Mouse (Mus musculus) MEL-GATA-1-ER (cell line): ENCODE measurements around the gene Gmppa.

ENCODE experiments used
- DNase-seq: peaks from one replicate; pipeline ENCODE4 v3.0.0-alpha.2; 2012; ENCODE audit warnings: low read depth; ENCODE audit errors: extremely low read depth

The Gmppa gene

DNA sequence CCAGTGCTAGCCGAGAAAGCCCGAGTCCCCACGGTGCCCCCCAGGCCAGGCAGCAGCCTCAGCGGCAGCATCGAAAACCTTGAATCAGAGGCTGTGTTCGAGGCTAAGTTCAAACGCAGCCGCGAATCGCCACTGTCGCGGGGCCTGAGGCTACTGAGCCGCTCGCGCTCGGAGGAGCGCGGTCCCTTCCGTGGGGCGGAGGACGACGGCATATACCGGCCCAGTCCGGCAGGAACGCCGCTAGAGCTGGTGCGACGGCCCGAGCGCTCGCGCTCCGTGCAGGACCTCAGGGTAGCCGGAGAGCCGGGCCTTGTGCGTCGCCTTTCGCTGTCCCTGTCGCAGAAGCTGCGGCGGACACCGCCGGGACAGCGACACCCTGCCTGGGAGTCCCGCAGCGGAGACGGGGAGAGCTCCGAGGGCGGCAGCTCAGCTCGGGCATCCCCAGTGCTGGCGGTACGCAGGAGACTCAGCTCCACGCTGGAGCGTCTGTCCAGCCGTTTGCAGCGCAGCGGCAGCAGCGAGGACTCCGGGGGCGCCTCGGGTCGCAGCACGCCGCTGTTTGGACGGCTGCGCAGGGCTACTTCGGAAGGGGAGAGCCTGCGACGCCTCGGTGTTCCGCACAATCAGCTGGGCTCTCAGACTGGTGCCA lies 12.8 kb upstream of the Gmppa start:
- no peak for DNase-seq

DNA sequence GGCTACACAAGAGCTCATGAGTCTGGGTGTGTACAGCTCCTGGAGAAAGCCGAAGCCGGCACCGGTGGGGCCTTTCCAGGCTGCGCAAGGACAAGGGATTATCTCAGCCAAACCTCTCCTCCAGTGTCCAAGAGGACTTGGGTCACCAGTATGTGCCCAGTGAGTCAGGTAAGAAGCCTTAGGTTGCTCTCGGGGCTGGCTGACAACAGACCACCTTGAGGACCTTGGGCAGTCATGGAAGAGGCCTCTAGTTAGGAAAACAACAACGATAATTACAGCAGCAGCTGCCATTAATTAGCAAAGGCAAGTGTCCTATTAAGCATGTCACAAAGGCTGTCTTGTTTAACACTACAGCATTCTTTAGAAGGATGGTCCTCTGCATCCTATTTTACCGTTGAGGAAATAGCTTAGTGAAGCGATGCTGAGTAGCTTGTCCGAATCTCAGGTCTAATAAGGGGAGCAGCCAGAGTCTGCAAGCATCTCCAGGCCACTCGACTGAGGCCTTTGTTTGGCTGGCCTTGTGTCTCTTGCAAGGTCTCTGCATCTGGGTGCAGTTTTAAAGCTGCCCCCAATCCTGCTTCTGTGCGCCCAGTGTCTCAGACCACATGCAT lies 11.8 kb upstream of the Gmppa start:
- DNase-seq: no peak

DNA sequence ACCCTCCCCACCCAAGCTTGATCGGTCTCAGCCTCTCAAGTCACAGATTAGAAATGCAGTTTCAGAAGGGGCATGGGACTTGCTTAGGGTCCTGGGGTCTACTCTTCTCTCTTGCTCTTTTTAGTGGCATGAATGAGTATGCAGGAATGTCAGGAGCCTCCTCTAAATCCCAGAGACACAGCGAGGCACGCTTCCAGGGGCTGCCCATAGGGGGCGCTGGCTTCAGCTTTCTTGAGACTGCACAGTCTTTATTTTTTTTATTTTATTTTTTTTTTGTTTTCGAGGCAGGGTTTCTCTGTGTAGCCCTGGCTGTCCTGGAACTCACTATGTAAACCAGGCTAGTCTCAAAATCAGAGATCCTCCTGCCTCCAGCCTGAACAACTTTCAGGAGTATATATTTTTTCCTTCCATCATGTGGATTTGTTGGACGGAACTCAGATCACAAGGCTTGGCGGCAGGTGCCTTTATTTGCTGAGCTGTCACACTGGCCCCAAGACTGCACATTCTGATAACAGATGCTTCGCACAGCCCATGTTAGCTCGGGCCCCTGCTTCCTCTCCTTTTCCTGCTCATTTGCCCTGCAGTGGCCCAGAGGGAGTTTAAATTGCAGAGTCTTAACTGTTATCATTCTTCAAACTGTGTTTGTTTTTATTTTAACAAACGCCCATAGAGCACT lies 9.8 kb upstream of the Gmppa start:
- DNase-seq: no peak

DNA sequence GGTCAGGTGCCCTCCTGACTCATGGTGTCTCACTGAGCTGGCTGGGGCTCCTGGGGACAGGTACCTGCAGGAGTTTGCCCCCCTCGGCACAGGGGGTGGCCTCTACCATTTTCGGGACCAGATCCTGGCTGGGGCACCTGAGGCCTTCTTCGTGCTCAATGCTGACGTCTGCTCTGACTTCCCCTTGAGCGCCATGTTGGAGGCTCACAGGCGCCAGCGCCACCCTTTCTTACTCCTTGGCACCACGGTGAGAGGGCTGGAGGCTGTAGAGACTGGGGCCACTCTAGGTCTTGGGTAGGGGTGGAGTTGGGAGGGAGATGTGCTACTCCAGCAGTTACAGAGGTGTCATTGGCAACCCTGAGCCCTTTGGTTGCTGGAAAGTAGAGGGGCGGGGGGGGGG lies 3.1 kb downstream of the Gmppa start:
- DNase-seq: no peak

DNA sequence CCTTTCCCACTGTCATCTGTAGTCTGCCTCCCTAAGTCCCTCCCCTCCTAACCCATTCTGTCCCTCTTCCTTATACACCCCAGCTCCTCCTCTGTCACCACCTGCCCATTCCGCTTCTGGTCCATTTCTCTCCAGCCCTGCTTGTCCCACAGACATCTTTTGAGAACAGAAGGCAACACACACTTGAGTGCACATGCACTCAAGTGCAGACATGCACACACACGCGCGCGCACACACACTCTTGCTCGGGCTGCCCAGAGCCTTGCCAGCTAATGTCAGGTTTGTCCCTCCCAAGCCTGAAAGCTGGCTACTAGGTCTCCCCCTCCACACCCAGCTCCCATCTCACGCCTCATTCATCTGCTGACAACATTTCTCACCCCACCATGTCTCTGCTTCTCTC lies 4.9 kb downstream of the Gmppa start:
- no peak for DNase-seq

DNA sequence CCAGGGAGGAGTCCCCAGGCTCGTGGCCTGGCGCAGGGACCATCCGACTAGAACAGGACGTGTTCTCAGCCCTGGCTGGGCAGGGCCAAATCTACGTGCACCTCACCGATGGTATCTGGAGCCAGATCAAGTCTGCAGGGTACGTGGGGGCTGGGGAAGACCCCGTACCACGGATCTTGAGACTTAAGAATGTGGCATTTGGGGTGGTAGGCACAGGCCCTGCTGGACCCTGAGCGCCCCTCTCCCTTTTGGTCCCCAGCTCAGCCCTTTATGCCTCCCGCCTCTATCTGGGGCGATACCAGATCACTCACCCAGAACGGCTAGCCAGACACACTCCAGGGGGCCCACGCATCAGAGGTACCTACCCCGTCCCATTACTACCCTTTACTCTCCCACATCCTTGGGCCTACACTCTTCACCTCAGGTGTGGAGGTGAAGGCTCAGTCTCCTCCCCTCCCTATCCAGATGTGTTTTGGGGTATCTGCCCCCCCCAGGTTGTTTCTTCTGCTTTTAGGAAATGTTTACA lies 5.8 kb downstream of the Gmppa start:
- DNase-seq: no peak

DNA sequence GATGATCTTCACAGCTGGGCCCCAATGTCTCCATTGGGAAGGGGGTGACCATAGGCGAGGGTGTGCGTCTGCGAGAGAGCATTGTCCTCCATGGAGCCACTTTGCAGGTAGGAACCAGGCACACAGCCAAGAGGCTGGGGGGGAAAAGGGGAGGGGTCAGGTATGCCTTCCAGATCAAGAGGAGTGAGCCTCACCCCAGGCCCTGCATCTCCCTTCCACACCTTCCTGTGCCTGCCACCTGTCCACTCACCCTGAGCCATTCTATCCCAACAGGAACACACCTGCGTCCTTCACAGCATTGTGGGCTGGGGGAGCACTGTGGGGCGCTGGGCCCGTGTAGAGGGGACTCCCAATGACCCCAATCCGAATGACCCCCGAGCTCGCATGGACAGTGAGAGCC lies 6.4 kb downstream of the Gmppa start:
- DNase-seq: no peak

DNA sequence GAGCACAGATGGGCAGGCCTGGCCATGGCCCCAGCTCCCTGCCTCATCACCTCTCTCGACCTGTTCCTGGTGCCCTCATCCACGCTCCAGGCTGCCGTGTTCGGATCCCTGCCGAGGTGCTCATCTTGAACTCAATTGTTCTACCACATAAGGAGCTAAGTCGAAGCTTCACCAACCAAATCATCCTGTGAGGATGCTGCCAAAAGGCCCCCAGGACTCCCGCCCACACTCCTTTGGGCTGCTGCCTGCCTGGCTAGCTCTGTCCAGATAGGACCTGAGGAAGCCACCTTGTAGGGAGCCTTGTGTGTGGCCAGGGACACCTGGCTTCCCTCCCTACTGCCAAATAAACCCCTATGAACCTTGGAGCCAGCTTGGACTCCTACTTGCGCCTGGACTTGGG lies 7.1 kb downstream of the Gmppa start:
- DNase-seq: no peak

DNA sequence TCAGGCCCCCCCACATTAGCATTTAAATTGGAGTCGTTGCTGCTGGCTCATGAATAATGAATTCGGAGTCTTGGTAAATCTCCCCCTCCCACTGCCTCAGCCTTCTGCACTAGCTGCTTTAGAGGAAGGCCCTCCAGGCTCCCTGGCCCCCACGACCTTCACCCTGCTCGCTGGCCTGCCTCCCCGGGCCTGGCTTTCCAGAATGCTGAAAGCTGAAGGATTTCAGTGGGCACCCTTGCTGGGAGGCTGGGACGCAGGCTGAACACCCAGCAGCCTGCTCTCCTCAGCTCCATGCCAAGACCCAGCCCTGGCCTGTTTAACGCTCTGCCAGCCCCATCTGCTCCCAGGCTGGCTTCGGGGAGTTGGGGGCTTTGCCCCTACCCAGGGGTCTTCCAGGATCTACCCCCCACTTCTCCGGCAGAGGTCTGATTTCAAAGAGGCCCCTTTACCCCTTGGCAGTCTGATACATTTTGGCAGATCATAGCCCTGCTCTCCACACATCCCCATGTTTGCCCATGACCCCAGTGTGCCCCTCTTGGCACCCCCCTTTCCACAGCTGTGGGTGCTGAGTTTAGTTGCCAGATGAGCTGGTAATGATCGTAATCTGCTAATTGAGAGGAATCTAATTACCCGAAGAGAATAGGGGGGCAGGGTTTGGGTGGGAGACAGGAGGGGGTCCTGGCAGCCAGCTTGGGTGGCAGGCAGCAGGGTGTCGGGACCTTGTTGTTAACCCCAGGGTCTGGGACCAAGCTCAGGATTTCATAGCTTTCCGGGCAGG lies 7.7 kb downstream of the Gmppa start:
- no peak for DNase-seq

DNA sequence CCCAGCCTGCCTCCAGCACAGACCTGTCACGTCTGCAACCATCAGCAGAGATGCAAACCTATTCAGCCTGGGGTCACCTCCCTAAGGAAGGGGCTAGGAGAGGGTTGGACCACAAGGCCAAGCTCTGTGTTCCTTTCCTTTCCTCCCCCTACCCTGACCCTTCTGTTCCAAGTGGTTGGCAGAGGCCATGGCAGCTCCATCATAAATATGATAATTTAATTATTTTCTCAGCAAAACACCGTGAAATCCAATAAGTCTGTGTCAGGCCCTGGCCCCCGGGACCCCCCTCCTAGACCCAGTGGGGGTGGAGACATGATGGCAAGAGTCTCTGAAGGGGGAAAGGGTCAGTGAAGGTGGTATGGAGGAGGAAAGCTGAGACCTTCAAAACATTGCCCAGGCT lies 8.5 kb downstream of the Gmppa start:
- DNase-seq: no peak

DNA sequence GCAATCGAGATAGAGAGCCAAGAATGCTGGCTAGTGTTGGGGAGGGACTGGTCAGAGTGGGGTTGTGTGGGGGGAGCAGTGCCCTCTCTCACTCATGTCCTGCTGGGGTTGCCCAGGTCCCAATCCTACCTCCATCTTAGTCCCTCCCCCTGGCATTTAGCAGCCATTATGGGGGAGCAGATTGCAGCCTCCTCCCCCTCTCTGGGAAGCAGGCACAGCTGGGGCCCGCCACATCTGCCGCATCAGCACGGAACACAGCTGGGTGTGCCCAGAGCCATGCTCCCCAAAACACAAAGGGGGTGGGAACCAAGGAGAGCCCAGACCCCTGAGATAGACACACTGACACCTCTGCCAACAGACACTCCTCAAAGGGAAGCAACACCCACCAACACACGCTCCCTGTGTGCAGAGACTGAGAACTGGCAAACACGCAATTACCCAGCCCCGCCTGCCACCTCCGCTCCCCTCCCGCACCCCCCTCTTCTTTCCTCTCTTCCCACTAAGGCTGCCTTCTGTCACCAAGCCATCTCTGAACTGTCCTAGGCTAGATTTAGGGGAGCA lies 9.5 kb downstream of the Gmppa start:
- no peak for DNase-seq

DNA sequence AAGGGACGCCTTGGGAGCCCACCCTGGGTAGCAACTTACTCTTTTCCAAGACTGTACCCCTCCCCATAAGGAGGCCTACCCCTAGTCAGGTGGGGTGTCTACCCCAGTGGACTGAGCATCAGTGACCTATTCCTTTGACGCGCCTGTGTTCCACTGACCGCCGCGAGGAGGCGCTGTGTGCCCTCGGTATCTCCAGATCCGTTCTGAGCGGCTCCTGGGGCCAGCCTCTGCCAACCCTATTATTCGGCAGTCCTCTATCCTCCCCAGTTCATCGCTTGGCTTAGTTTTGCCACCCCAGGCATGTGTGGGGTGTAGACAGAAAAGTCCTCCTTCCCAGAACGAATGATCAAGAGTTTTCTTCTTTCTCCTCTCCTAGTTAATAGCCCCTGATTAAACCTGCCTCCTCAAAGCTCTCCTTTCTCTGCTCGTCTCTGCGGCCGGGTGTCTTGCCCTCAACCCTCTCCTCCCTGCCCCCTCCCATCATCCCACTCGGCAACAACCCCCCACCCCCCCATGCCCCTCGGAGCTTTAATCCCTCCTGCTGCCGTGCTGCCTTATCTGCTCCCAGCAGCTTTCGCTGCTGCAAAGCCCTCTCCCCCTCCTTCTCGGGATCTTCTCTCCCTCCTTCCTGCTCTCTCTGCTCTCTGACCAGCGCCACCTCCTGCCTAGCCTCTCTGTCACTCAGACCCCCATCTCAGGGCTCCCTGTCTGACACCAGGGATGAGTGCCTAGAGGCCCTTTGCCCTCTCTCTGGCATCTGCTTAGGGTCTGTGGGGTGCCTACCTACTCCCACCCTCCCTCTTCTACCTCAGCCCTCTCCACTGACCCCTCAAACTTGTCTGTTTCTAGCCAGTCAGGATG lies 10.3 kb downstream of the Gmppa start:
- peak; percentile 81 for DNase-seq

DNA sequence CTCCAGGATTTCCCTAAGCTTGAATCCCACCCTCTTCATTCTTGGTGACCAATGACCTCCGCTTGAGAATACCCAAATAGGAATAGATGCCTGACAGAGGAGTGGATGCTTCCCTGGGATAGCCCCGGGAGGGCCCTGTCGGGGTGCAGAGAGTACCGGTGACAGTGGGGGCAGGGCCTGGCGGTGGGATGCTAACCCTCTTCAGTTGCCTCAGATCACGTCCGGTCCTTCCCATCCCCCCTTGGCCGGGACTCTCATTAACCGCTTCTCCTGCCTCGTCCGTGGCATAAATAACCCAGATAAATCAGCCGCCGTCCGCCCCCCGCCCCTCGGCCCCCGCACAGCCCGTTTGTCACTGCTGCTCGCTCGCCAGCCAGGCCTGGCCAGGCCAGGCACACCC lies 10.9 kb downstream of the Gmppa start:
- DNase-seq: no peak

DNA sequence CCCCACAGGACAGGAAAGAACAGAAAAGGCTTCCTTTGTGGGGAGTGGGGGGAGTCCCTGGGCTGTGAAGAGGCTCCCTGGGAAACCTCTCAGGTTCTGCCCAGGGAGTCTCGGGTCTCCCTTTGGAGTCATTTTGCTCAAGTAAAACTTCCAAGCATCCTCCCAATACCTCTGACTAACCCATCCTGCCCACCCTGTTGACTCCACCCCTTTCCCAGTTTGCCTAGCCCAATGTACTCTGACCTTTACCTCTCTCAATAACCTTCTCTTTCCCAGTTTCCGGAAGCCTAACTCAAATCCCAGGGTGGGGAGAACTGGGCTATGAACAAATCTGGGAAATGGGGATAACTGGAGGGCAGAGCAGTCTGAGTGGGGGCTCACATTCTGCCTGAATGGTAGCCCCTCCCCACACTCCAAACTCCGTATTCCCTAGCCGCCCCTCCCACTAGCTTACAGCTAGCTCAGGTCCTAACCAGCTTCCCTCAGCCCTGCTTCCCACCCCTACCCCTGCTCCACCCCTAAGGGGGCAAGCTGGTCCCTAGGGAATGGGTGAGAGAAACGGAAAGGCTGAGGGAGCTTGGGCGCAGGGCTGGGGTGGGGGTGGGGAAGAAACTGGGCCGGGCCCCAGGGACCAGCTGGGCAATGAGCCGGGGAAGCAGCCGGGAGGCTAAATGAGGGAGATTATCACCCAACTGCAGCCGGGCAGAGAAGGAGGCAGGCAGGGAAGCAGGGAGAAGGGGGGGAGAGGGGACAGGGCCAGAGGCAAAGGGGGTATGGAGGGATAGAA lies 11.7 kb downstream of the Gmppa start:
- DNase-seq: no peak

DNA sequence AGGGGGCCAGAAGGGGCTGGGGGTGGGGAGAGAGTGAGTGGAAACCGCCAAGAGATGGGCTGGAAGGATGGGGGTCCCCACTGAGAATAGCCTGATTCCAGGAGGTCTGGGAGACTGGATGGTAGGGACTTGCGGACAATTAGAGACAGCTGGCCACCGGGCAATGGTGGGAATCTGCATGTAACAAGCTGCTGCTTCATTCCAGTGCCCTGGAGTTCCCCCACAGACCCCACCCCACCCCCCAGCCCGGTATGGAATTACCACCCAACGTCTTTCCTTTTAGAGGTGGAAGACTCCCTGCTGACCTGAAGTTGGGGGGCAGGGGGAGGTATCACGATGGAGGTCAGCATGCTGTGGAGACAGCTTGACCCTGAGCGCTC lies 12.3 kb downstream of the Gmppa start:
- no peak for DNase-seq

DNA sequence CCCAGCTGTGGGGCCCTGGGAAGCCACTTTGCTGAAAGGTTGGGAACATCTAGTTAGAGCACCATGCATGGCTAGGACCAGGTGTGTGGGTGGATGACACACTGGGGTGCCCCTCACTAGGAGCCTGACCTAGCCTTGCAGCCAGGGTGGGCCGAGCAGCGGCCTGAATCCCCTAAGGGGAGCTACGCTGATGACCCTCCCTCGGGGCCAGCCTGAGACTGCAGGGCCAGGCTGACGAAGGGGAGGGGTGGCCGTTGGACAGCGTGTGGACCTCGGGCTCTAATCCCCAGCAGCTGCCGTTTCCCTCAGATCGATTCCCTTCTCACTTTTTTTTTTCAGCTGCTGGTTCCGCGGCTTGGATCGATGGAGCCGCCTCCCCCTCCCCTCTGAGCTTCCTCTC lies 13.2 kb downstream of the Gmppa start:
- no peak for DNase-seq

DNA sequence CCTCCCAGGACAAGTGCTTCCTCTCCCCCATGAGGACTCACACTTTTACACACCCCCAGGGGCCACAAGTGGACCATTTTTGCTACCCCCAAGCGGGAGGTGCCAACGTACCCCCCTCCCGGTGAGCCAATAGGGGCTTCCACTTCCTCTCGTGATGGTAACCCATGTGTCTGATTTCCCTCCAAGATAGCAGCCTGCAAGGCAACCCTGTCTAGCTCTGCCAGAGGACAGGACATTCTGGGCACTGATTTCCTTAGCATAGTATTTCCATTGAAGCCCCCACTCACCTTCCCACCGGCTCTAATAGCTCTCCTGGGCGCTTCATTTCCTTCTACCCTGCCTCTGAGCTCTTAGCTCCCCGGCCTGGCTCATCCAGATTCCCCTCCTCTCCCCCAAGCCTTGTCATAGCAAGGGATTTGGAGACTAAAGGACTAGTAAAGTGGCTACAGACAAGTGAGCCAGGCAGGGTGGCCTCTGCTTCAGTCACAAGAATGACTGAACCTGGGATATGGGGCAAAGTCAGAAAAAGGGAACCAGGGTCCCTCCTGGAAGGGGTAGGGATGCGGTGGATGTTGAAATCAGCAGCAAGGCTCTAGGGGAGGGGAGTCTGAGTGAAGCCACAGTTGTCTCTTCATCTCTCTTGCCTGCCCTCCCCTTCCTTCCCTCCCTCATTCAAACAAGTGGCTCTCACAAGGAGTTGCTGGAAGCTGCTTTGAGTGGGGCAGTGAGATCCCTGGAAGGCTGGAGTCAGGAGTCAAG lies 13.8 kb downstream of the Gmppa start:
- no peak for DNase-seq

DNA sequence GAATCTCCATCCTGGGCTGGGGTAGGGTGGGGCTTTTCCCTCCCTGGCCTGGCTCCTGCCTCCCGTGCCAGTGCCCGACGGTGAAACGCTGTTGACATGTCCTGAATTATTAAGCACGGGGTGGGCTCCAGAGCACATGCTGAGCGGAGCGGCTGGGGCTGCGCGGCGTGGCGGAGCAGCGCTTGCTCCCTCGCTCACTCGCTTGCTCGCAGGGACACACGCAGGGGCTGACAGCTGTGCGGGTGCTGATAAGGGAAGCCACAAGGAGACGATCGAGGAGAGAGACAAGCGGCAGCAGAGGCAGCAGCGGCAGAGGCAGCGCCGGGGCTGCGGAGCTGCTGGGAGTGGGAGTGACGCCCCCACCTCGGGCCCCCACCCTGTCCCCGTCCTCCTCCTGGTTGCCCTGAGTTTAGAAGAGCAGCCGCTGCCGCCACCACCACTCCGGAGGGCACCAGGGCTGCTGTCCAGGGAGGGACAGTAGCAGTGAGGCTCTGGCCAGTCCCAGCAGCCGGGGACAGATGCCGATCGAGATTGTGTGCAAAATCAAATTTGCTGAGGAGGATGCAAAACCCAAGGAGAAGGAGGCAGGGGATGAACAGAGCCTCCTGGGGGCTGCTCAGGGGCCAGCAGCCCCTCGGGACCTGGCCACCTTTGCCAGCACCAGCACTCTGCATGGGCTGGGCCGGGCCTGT lies 14.7 kb downstream of the Gmppa start, which contains the start of gene Asic4:
Gene Asic4 (plus strand): TSS at position 123 of the 692 bp plus-strand sequence.
- peak; percentile 59 for DNase-seq

DNA sequence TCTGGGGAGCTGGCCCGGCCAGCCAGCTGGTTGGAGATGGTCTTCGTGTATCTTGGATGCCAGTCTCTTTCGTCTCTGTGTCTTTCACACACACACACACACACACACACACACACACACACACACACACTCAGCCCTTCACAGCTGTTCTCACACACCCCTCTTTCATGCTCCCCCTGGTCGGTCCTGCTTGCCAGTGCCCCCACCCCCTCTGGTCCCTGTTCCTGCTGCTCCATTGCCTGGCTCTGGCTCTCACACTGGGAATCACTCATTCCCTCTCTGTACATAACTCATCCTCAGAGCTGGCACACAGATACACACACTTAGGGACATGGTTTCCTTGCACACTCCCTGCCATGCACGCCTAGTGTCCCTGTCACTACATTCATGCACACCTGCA lies 16.2 kb downstream of the Gmppa start:
- DNase-seq: no peak
